Mouse (Mus musculus): Measurements from ENCODE around the gene Pcsk4. TPM values are rescaled to one million over a fixed set of nuclear protein-coding genes. Genes with fewer than 3 reads are reported as not detected.
A peak's percentile ranks its signal among the peaks of the same experiment; 100 is the strongest.
"Not testable (repeated sequence)": the region's sequence is repeated elsewhere in the genome, so short reads cannot be mapped to it uniquely, and the experiment has no call there.

The Pcsk4 gene
- polyA plus RNA-seq, 1 experiment = 2.2 TPM

- Histone ChIP-seq H3K4me3 (ENCODE audit: insufficient read depth, low read length) (no peak overlapping the region), H3K27ac (ENCODE audit: insufficient read depth, low read depth, low read length) (no peak overlapping the region), H3K4me1 (ENCODE audit: control insufficient read depth, insufficient read depth, low read length) (no peaks in the 10 kb centered on the region)
- TF ChIP-seq POLR2A (IDR thresholded peaks at IDR 0.05; ENCODE audit: borderline replicate concordance, low read depth, low read length) (no peak), CTCF (IDR thresholded peaks at IDR 0.05; ENCODE audit: low read depth, low read length) (peak; percentile 71)
Measured at GRCm38 (mm10) chr10:80350292-80350691, 21.0 kb upstream of the Pcsk4 start.

DNA sequence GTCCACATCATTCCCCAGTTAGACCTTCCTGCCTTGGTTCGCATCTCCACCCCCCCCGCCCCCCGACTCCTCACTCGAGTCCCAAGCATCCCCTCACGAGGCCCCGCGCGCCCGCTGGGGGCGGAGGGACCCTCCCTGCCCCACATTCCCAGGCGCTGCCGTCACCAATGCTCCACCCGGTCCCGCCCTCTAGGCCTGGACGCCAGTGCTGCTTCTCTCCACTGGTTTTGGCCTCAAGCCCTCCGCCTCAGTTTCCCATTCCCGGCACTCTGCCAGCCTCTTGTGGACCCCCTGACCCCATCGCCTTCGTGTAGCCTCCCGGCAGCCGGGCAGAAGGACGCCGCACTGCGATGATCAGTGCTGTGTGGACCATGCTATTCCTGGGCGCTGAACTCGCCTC is 19.7 kb upstream of the Pcsk4 start:
- Histone ChIP-seq H3K4me3 (ENCODE audit: insufficient read depth, low read length) (no peak overlapping the region), H3K4me1 (ENCODE audit: control insufficient read depth, insufficient read depth, low read length) (peaks cover 3% of the 10 kb centered on the region; the same call in 1 of the 2 replicates), H3K27ac (ENCODE audit: insufficient read depth, low read depth, low read length) (no peak overlapping the region)
- no peak for TF ChIP-seq POLR2A (IDR thresholded peaks at IDR 0.05; ENCODE audit: borderline replicate concordance, low read depth, low read length)
- TF ChIP-seq CTCF (IDR thresholded peaks at IDR 0.05; ENCODE audit: low read depth, low read length) = no peak

GRCm38 (mm10) chr10:80348244-80348781 is 19.0 kb upstream of the Pcsk4 start, which contains the start of gene Adamtsl5:
TSS of gene Adamtsl5 (minus strand) at chr10:80348412.
- Histone ChIP-seq H3K4me1 (ENCODE audit: control insufficient read depth, insufficient read depth, low read length) (peaks cover 3% of the 10 kb centered on the region; the same call in 1 of the 2 replicates), H3K4me3 (ENCODE audit: insufficient read depth, low read length) (peak within 1 kb of the TSS; percentile 63), H3K27ac (ENCODE audit: insufficient read depth, low read depth, low read length) (no peak within 1 kb of the TSS)
- TF ChIP-seq CTCF (IDR thresholded peaks at IDR 0.05; ENCODE audit: low read depth, low read length) = peak; percentile 63
- TF ChIP-seq POLR2A (IDR thresholded peaks at IDR 0.05; ENCODE audit: borderline replicate concordance, low read depth, low read length) = no peak

DNA sequence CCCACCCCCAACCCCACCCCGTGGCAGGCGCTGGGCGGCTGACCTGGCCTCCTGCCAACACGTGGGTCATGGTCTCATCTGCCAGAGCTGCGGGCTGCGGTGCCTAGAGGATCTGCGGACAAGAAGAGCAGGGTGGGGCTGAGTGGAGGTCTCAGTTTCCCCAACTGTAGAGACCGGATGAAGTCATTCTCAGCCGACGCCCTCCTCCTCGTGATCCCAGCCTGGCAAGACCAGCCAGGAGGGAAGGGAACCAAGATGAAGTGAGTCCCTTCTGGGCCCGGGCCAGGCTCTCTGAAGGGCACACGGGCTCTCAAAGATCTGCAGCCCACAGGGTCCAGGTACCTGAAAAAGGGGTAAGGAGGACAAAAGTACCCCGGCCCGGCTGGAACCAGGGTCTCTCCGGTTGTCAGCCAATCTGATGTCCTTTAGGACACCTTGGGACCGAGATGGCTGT is 18.2 kb upstream of the Pcsk4 start:
- TF ChIP-seq POLR2A (IDR thresholded peaks at IDR 0.05; ENCODE audit: borderline replicate concordance, low read depth, low read length) (no peak), CTCF (IDR thresholded peaks at IDR 0.05; ENCODE audit: low read depth, low read length) (no peak)
- no peak overlapping the region for H3K27ac ChIP-seq (ENCODE audit: insufficient read depth, low read depth, low read length)
- H3K4me3 ChIP-seq (ENCODE audit: insufficient read depth, low read length) = peak overlapping the region; percentile 63
- H3K4me1 ChIP-seq (ENCODE audit: control insufficient read depth, insufficient read depth, low read length) = peaks cover 3% of the 10 kb centered on the region; the same call in 1 of the 2 replicates

DNA sequence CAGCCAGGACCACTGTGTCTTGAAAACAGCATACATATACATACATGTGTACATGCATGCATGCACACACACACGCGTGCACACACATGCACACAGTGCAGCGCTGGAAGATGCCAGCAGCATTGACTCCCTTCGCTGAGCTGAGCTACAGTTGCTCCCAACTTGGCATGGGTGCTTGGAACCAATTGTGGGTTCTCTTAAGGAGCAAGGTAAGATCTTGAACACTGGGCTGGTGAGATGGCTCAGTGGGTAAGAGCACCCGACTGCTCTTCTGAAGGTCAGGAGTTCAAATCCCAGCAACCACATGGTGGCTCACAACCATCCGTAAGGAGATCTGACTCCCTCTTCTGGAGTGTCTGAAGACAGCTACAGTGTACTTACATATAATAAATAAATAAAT is 16.6 kb upstream of the Pcsk4 start:
- not testable (repeated sequence) for H3K27ac ChIP-seq (ENCODE audit: insufficient read depth, low read depth, low read length); H3K4me3 ChIP-seq (ENCODE audit: insufficient read depth, low read length); H3K4me1 ChIP-seq (ENCODE audit: control insufficient read depth, insufficient read depth, low read length)

- TF ChIP-seq CTCF (IDR thresholded peaks at IDR 0.05; ENCODE audit: low read depth, low read length) (no peak), POLR2A (IDR thresholded peaks at IDR 0.05; ENCODE audit: borderline replicate concordance, low read depth, low read length) (no peak)
- Histone ChIP-seq H3K4me3 (ENCODE audit: insufficient read depth, low read length) (no peak overlapping the region), H3K27ac (ENCODE audit: insufficient read depth, low read depth, low read length) (no peak overlapping the region), H3K4me1 (ENCODE audit: control insufficient read depth, insufficient read depth, low read length) (peaks cover 3% of the 10 kb centered on the region; the same call in 1 of the 2 replicates)
Measured at GRCm38 (mm10) chr10:80345122-80345521, 15.8 kb upstream of the Pcsk4 start.

GRCm38 (mm10) chr10:80344131-80344661 is 14.9 kb upstream of the Pcsk4 start:
- H3K27ac ChIP-seq (ENCODE audit: insufficient read depth, low read depth, low read length) = no peak overlapping the region
- H3K4me1 ChIP-seq (ENCODE audit: control insufficient read depth, insufficient read depth, low read length) = peaks cover 3% of the 10 kb centered on the region; the same call in 1 of the 2 replicates
- TF ChIP-seq POLR2A (IDR thresholded peaks at IDR 0.05; ENCODE audit: borderline replicate concordance, low read depth, low read length) (no peak), CTCF (IDR thresholded peaks at IDR 0.05; ENCODE audit: low read depth, low read length) (no peak)
- H3K4me3 ChIP-seq (ENCODE audit: insufficient read depth, low read length) = no peak overlapping the region

DNA sequence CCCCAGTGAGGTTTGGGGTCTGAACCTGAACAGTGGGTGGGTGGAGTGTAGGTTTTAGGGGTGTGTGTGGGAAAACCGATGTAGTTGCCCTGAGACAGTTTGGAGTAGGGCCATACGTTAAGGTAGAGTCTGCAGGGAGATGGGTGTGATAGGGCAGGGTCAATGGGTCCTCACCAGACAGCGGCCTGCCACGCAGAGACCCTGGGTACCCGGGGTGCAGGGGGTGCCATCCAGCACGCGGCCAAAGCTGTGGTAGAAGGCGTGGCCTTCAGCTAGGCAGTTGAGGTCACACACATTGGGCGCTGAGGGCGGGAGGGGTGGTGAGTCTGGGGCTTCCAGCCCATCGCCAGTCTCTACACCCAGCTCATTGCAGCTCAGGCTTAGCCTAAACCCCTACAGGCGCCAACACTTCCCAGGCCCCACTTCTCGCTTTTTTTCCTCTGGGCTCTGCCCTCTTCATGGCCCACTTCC is 14.2 kb upstream of the Pcsk4 start:
- no peak for TF ChIP-seq POLR2A (IDR thresholded peaks at IDR 0.05; ENCODE audit: borderline replicate concordance, low read depth, low read length)
- TF ChIP-seq CTCF (IDR thresholded peaks at IDR 0.05; ENCODE audit: low read depth, low read length) = no peak; the same call in 1 of the 2 replicates
- Histone ChIP-seq H3K27ac (ENCODE audit: insufficient read depth, low read depth, low read length) (no peak overlapping the region), H3K4me1 (ENCODE audit: control insufficient read depth, insufficient read depth, low read length) (peaks cover 3% of the 10 kb centered on the region; the same call in 1 of the 2 replicates), H3K4me3 (ENCODE audit: insufficient read depth, low read length) (no peak overlapping the region)

DNA sequence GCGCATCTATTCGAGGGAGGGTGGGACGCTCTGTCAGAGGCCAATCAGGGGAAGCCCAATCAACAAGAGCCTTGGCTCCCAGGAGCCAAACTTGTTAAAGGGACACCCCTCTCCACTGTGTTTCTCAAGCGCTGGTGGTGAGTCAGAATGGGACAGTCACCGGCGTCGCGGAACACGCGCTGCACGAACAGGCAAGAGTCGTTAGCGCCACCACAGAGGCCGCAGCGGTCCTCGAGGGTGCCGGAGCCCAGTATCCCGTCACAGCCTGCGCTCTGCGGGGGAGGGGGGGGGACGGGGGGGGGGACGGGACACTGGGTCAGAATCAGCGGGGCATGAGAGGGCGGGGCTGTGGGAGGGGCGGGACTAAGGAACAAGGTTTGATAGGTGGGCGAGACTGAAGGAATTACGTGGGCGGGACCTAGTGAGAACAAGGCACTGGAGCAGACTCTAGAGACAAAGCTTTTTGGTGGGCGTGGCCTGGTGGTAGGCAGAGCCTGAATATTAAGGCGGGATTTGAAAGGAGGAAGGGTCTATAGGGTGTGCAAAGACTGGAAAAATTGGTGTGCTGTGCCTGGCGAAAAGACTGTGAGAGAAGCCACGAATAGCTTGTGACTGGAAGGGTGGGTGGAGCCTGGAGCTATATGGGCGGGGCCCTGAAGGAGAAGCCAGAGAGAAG is 13.6 kb upstream of the Pcsk4 start:
- TF ChIP-seq POLR2A (IDR thresholded peaks at IDR 0.05; ENCODE audit: borderline replicate concordance, low read depth, low read length) (no peak), CTCF (IDR thresholded peaks at IDR 0.05; ENCODE audit: low read depth, low read length) (no peak)
- H3K4me3 ChIP-seq (ENCODE audit: insufficient read depth, low read length) = peak overlapping the region; percentile 15; the same call in 1 of the 2 replicates
- peaks cover 3% of the 10 kb centered on the region; the same call in 1 of the 2 replicates for H3K4me1 ChIP-seq (ENCODE audit: control insufficient read depth, insufficient read depth, low read length)
- H3K27ac ChIP-seq (ENCODE audit: insufficient read depth, low read depth, low read length) = no peak overlapping the region

- H3K4me1 ChIP-seq (ENCODE audit: control insufficient read depth, insufficient read depth, low read length) = peaks cover 3% of the 10 kb centered on the region; the same call in 1 of the 2 replicates
- no peak for TF ChIP-seq POLR2A (IDR thresholded peaks at IDR 0.05; ENCODE audit: borderline replicate concordance, low read depth, low read length)
- TF ChIP-seq CTCF (IDR thresholded peaks at IDR 0.05; ENCODE audit: low read depth, low read length) = no peak
- no peak overlapping the region for H3K4me3 ChIP-seq (ENCODE audit: insufficient read depth, low read length)
- no peak overlapping the region for H3K27ac ChIP-seq (ENCODE audit: insufficient read depth, low read depth, low read length)
Measured at GRCm38 (mm10) chr10:80342305-80342748, 13.0 kb upstream of the Pcsk4 start.
